Mouse (Mus musculus): Measurements from ENCODE around the gene Timeless. TPM values are rescaled to one million over a fixed set of nuclear protein-coding genes. Genes with fewer than 3 reads are reported as not detected.
"Not testable (repeated sequence)": the region's sequence is repeated elsewhere in the genome, so short reads cannot be mapped to it uniquely, and the experiment has no call there.

Gene Timeless
- polyA plus RNA-seq, 1 experiment from 2014 or later, result 26.2 TPM

- ATAC-seq (ENCODE audit: insufficient read depth); H3K4me2 ChIP-seq; H3K4me3 ChIP-seq (replicated peaks); H3K27ac ChIP-seq (replicated peaks); H3K36me3 ChIP-seq (replicated peaks); H3K9me3 ChIP-seq (replicated peaks); H3K9ac ChIP-seq: not testable (repeated sequence)
- 74% methylated on average over 4 of the region's 4 CpGs for WGBS (ENCODE audit: insufficient replicate concordance)
- Histone ChIP-seq H3K27me3 (0 out of 2 replicates have a peak, but pooled peaks cover 11% of the 10 kb centered on the region), H3K4me1 (replicated peaks) (peaks cover 41% of the 10 kb centered on the region)
Observed at GRCm38 (mm10) chr10:128214112-128214511, 17.8 kb upstream of the Timeless start.

DNA sequence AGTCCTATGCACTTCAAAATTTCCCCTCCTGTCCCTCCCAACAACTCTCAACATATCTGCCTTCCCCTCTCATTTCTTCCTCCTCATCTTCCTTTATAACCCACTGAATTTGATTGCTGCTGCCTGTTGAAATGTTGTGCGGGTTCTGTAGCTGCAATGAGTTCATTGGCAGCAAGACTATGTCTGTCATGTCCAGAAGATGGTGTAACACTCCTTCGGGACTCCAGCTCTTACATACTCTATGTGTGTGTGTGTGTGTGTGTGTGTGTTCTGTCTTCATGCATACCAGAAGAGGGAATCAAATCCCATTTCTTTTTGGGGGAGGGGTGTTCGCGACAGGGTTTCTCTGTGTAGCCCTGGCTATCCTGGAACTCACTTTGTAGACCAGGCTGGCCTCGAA, 16.9 kb upstream of the Timeless start:
- no peak overlapping the region for H3K4me3 ChIP-seq (replicated peaks)
- H3K4me1 ChIP-seq (replicated peaks), result peaks cover 48% of the 10 kb centered on the region
- ATAC-seq (ENCODE audit: insufficient read depth), result no peak
- no peak overlapping the region for H3K27ac ChIP-seq (replicated peaks)
- no peak overlapping the region for H3K9ac ChIP-seq
- H3K9me3 ChIP-seq (replicated peaks), result no peaks in the 10 kb centered on the region
- 74% methylated on average over 5 of the region's 5 CpGs for WGBS (ENCODE audit: insufficient replicate concordance)
- H3K36me3 ChIP-seq (replicated peaks), result peaks cover 4% of the 10 kb centered on the region; the same call in 1 of the 2 replicates
- H3K4me2 ChIP-seq, result no peak overlapping the region
- H3K27me3 ChIP-seq, result 0 out of 2 replicates have a peak, but pooled peaks cover 11% of the 10 kb centered on the region

DNA sequence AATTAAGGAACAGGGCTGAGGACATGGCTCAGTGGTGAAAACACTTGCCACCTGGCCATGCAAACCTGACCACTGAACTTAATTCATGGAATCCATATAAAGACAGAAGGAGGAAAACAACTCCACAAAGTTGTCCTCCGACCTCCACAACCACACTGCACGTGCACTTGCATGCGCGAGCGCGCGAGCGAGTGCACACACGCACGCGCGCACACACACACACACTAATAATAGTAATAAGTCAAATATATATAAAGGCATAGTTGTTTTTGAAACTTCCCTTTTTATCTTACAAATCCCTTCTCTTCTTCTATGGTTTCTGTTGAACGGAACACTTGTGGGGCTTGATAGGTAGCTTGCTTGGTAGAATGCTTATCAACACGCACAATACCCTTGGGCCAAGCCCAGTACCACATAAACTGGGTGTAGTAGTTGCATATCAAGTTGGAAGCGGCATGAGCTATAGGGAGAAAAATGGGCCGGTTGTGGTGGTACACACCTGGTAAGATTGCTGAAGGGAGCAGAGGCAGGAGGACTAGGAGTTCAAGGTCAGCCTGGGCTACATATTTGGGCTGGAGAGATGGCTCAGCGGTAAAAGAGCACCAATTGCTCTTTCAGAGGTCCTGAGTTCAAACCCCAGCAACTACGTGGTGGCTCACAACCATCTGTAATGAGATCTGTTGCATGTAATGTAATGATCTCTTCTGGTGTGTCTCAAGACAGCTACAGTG, 13.3 kb upstream of the Timeless start:
- no peak overlapping the region for H3K4me2 ChIP-seq
- 56% methylated on average over 18 of the region's 18 CpGs for WGBS (ENCODE audit: insufficient replicate concordance)
- peak; percentile 87 for ATAC-seq (ENCODE audit: insufficient read depth)

GRCm38 (mm10) chr10:128221533-128222286, 10.2 kb upstream of the Timeless start:
- H3K4me2 ChIP-seq, result no peak overlapping the region
- no peaks in the 10 kb centered on the region for H3K9me3 ChIP-seq (replicated peaks)
- H3K36me3 ChIP-seq (replicated peaks), result no peaks in the 10 kb centered on the region
- no peaks in the 10 kb centered on the region for H3K27me3 ChIP-seq
- WGBS (ENCODE audit: insufficient replicate concordance), result 54% methylated on average over 16 of the region's 16 CpGs
- H3K9ac ChIP-seq, result no peak overlapping the region
- ATAC-seq (ENCODE audit: insufficient read depth), result no peak
- no peak overlapping the region for H3K27ac ChIP-seq (replicated peaks)
- H3K4me3 ChIP-seq (replicated peaks), result no peak overlapping the region
- peaks cover 34% of the 10 kb centered on the region for H3K4me1 ChIP-seq (replicated peaks)

More for the DNA sequence above, 13.3 kb upstream of the Timeless start:
- peaks cover 32% of the 10 kb centered on the region for H3K4me1 ChIP-seq (replicated peaks)
- no peak overlapping the region for H3K4me3 ChIP-seq (replicated peaks)
- no peaks in the 10 kb centered on the region for H3K36me3 ChIP-seq (replicated peaks)
- H3K9ac ChIP-seq, result no peak overlapping the region
- H3K27me3 ChIP-seq, result 0 out of 2 replicates have a peak, but pooled peaks cover 6% of the 10 kb centered on the region
- peak overlapping the region; percentile 77; the same call in 1 of the 2 replicates for H3K27ac ChIP-seq (replicated peaks)
- H3K9me3 ChIP-seq (replicated peaks), result no peaks in the 10 kb centered on the region

DNA sequence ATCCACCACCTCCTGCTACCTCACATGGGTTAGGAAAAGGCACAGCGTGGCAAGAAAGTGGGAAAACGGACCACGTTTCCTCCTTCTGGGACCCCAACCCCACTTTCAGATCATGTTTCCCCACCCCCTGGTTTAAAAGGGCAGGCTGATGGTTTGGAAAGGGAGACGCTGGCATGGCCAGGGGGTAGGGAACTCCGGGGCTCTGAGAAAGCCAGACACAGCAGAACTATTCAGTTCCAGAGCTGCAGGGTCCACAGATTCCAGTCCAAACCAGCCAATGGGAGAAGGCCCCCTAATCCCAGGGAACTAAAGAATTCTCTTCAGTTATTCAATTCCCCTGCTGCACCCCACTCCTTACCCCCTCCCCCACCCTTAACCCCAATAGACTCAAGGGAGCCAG, 6.8 kb upstream of the Timeless start:
- no peak for ATAC-seq (ENCODE audit: insufficient read depth)
- H3K27ac ChIP-seq (replicated peaks), result no peak overlapping the region
- no peaks in the 10 kb centered on the region for H3K36me3 ChIP-seq (replicated peaks)
- no peak overlapping the region for H3K4me3 ChIP-seq (replicated peaks)
- peaks cover 24% of the 10 kb centered on the region for H3K4me1 ChIP-seq (replicated peaks)
- H3K9ac ChIP-seq, result no peak overlapping the region
- WGBS (ENCODE audit: insufficient replicate concordance), result 50% methylated on average over 5 of the region's 5 CpGs
- no peaks in the 10 kb centered on the region for H3K27me3 ChIP-seq
- no peak overlapping the region for H3K4me2 ChIP-seq
- H3K9me3 ChIP-seq (replicated peaks), result no peaks in the 10 kb centered on the region

GRCm38 (mm10) chr10:128225538-128225937, 6.3 kb upstream of the Timeless start, which contains the start of gene Mip:
Mip (plus strand) TSS chr10:128225838.
- H3K27ac ChIP-seq (replicated peaks), result no peak within 1 kb of the TSS
- ATAC-seq (ENCODE audit: insufficient read depth), result no peak
- H3K4me3 ChIP-seq (replicated peaks), result no peak within 1 kb of the TSS
- H3K4me2 ChIP-seq, result no peak within 1 kb of the TSS
- no peaks in the 10 kb centered on the region for H3K27me3 ChIP-seq
- H3K4me1 ChIP-seq (replicated peaks), result peaks cover 26% of the 10 kb centered on the region
- 64% methylated on average over 4 of the region's 4 CpGs for WGBS (ENCODE audit: insufficient replicate concordance)
- H3K36me3 ChIP-seq (replicated peaks), result no peaks in the 10 kb centered on the region
- H3K9ac ChIP-seq, result no peak within 1 kb of the TSS
- no peaks in the 10 kb centered on the region for H3K9me3 ChIP-seq (replicated peaks)

DNA sequence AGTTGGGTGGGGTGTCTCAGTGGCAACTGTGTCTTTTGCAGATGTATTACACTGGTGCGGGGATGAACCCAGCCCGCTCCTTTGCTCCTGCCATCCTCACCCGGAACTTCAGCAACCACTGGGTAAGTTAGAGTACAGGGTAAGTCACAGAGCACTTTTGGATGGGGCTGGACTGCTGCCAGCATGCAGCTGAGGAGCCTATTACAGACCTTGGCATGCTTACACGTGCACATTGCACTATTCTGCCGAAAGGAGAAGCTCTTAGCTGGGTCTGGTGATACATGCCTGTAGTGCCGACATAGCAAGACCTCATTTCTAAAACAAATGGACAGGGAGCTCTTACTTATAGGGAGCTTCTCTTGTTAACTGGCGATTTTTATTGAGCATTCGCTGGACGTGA, 4.3 kb upstream of the Timeless start:
- Histone ChIP-seq H3K9ac (no peak overlapping the region), H3K27ac (replicated peaks) (no peak overlapping the region), H3K4me2 (no peak overlapping the region), H3K4me3 (replicated peaks) (no peak overlapping the region), H3K9me3 (replicated peaks) (no peaks in the 10 kb centered on the region), H3K27me3 (no peaks in the 10 kb centered on the region), H3K4me1 (replicated peaks) (peaks cover 25% of the 10 kb centered on the region), H3K36me3 (replicated peaks) (no peaks in the 10 kb centered on the region)
- WGBS (ENCODE audit: insufficient replicate concordance), result 77% methylated on average over 9 of the region's 9 CpGs
- no peak for ATAC-seq (ENCODE audit: insufficient read depth)

DNA sequence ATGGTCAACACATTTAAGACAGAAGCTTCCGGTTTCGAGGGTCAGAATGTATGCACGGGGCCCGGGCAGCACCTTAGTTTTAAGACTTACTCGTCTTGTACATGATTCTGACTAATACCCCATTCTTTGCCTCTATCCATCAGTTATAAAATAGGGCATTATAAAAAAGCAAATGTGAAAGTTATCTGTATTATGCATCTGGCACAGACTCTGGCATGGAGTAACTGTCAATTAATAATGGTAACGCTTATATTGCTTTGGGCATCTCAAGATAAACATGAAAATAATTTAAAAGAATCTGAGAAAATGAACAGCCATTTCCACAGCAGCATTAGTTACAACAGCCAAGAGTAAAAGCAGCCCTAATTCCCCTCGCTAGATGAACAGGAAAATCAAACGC, 3.9 kb upstream of the Timeless start:
- 70% methylated on average over 8 of the region's 8 CpGs for WGBS (ENCODE audit: insufficient replicate concordance)
- Histone ChIP-seq H3K27me3 (no peaks in the 10 kb centered on the region), H3K36me3 (replicated peaks) (no peaks in the 10 kb centered on the region), H3K9me3 (replicated peaks) (no peaks in the 10 kb centered on the region), H3K4me2 (no peak overlapping the region), H3K4me3 (replicated peaks) (no peak overlapping the region), H3K9ac (no peak overlapping the region), H3K27ac (replicated peaks) (no peak overlapping the region), H3K4me1 (replicated peaks) (peaks cover 28% of the 10 kb centered on the region)
- no peak for ATAC-seq (ENCODE audit: insufficient read depth)

DNA sequence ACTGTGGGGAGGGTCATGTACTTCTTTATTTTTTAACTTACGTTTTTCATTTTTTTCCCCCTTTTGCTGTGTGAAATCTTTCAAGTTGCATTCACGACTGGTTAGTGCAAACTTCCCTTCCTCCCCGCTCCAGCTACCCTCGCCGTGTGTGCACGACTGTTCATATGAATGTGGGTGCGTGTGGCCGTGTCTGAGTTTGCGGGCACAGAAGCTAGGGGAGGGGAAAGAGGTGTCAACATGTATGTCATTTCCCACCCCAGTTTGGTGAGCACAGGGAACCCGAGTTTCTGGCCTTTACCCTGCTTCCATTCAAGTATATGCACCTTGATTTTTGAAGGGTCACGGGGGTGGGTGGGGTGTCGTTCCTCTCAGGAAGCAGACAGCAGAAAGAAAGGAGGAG, 1.3 kb upstream of the Timeless start:
- H3K9ac ChIP-seq, result peak overlapping the region; percentile 86
- H3K36me3 ChIP-seq (replicated peaks), result peaks cover 14% of the 10 kb centered on the region
- 60% methylated on average over 12 of the region's 12 CpGs for WGBS (ENCODE audit: insufficient replicate concordance)
- peaks cover 47% of the 10 kb centered on the region for H3K4me1 ChIP-seq (replicated peaks)
- H3K4me2 ChIP-seq, result peak overlapping the region; percentile 81
- no peaks in the 10 kb centered on the region for H3K27me3 ChIP-seq
- peak overlapping the region; percentile 76 for H3K4me3 ChIP-seq (replicated peaks)
- H3K9me3 ChIP-seq (replicated peaks), result no peaks in the 10 kb centered on the region
- ATAC-seq (ENCODE audit: insufficient read depth), result no peak
- peak overlapping the region; percentile 94 for H3K27ac ChIP-seq (replicated peaks)

- Histone ChIP-seq H3K4me1 (replicated peaks) (peaks cover 53% of the 10 kb centered on the region), H3K4me3 (replicated peaks) (peak overlapping the region; percentile 76), H3K9me3 (replicated peaks) (no peaks in the 10 kb centered on the region), H3K27ac (replicated peaks) (peak overlapping the region; percentile 94), H3K27me3 (no peaks in the 10 kb centered on the region), H3K4me2 (peak overlapping the region; percentile 81), H3K36me3 (replicated peaks) (peaks cover 17% of the 10 kb centered on the region), H3K9ac (peak overlapping the region; percentile 86)
- WGBS (ENCODE audit: insufficient replicate concordance), result 4% methylated on average over 5 of the region's 5 CpGs
- no peak for ATAC-seq (ENCODE audit: insufficient read depth)
Observed at GRCm38 (mm10) chr10:128231146-128231545, 719 bp upstream of the Timeless start.

DNA sequence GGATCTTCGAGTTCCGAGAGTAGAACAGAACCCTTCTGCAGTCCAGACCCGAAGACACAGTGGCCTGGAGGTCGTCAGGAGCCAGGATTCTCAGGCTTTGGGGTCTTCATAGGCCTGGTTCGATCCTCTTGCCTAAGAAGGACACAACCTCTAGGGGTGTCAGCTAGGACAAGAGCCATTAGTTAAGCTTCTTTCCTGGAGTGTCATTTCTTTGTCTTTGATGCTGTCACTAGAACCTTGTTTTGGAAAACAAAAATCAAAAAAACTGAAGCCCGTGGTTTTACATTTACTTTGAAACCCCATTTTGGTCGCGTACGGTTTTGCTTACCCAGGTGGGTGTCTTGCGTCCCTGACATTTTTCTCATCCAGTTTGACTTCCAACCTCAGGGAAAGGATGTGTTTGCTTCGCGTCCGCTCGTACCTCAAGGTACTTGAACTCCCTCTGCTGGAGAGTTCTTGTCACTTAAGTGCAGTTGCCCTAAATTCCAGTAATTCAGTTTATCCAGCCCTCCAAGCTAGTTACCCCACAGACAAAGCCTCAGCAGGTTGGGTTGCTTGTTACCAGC, 638 bp downstream of the Timeless start:
- H3K4me1 ChIP-seq (replicated peaks), result peaks cover 56% of the 10 kb centered on the region
- peaks cover 17% of the 10 kb centered on the region for H3K36me3 ChIP-seq (replicated peaks)
- H3K9ac ChIP-seq, result peak overlapping the region; percentile 86
- H3K27me3 ChIP-seq, result no peaks in the 10 kb centered on the region
- no peaks in the 10 kb centered on the region for H3K9me3 ChIP-seq (replicated peaks)
- peak overlapping the region; percentile 94 for H3K27ac ChIP-seq (replicated peaks)
- peak overlapping the region; percentile 81 for H3K4me2 ChIP-seq
- WGBS (ENCODE audit: insufficient replicate concordance), result under 1% methylated on average over 14 of the region's 14 CpGs
- H3K4me3 ChIP-seq (replicated peaks), result peak overlapping the region; percentile 76
- ATAC-seq (ENCODE audit: insufficient read depth), result peak; percentile 46
